Mouse (Mus musculus) inflammation-experienced regulatory T-cells, adult 6 months (primary cell): Measurements from ENCODE around the gene Dtx3l. TPM values are rescaled to one million over a fixed set of nuclear protein-coding genes. Genes with fewer than 3 reads are reported as not detected.

Experiments used
- polyA plus RNA-seq, 3 experiments: library from polyadenylated mRNA; unstranded; fragments of 100-300 nt; shearing (Covaris generic); gene quantifications; one replicate each; pipeline ENCODE4 v1.2.1; 2017

Dtx3l gene
- polyA plus RNA-seq, 3 experiments from 2014 or later: 47.2 to 59.8 (median 52.9) TPM

Other genes starting within 250 kb of the Dtx3l start
- gene Dirc2, start 169.8 kb downstream of the Dtx3l start, polyA plus RNA-seq: 1 to 10 TPM; 1.4 to 4.9 (median 1.9) TPM
- 10 to 100 TPM; 20.7 to 25.2 (median 21.8) TPM for gene Hspbap1, start 168.8 kb downstream of the Dtx3l start, polyA plus RNA-seq
- 10 to 100 TPM; 36.0 to 48.6 (median 36.6) TPM for gene Parp14, start 67.6 kb downstream of the Dtx3l start, polyA plus RNA-seq
- 10 to 100 TPM; 62.4 to 76.7 (median 76.5) TPM for gene Parp9, start 681 bp downstream of the Dtx3l start, polyA plus RNA-seq
- 10 to 100 TPM; 39.8 to 41.2 (median 40.9) TPM for gene Kpna1, start 39.6 kb upstream of the Dtx3l start, polyA plus RNA-seq
- 1 to 10 TPM; 7.2 to 9.7 (median 7.3) TPM for gene Wdr5b, start 102.0 kb upstream of the Dtx3l start, polyA plus RNA-seq
- gene Fam162a, start 132.4 kb upstream of the Dtx3l start, polyA plus RNA-seq: 100 to 1,000 TPM in 2 of 3 experiments, 10 to 100 TPM in 1; 88.8 to 114 (median 113) TPM
- gene Ccdc58, start 132.5 kb upstream of the Dtx3l start, polyA plus RNA-seq: 10 to 100 TPM; 31.1 to 34.2 (median 31.7) TPM
- gene Csta1, start 192.1 kb upstream of the Dtx3l start, polyA plus RNA-seq: under 1 TPM in 1 of 3 experiments, not detected in 2; 0.34 TPM
- gene Stfa2l1, start 217.7 kb upstream of the Dtx3l start, polyA plus RNA-seq: not detected
- not detected for gene Gm5483, start 245.1 kb upstream of the Dtx3l start, polyA plus RNA-seq